Mouse (Mus musculus): ENCODE results near the gene Olfr612. TPM values are rescaled to one million over a fixed set of nuclear protein-coding genes. Genes with fewer than 3 reads are reported as not detected.
"Not testable (repeated sequence)": the region's sequence is repeated elsewhere in the genome, so short reads cannot be mapped to it uniquely, and the experiment has no call there.

The Olfr612 gene
- not detected for total RNA-seq (2021)

GRCm38 (mm10) chr7:103542617-103543016, at the start of gene Olfr612:
Olfr612 (minus strand) TSS chr7:103542717.
- DNase-seq (ENCODE audit: low spot score in 2 of 2); intact Hi-C loops (cut with DNase I): not testable (repeated sequence)

DNA sequence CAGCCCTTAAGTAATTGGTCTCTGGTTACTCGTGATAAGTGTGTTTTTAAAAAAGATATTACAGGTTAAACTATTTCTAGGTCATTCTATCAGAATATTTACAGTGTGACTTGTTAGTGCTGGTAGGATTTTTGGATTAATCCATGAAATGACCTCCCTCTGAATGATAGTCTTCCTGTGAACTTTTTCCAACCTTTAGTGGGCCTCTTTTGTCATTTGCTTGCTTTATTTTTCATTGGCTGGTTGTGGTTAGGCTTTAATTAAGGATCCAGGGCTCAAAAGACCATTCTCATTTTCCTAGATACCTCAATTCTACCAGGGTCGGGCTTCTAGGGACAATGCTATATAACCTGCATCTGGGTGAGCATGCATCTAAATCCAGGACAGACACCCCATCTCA, 47.3 kb upstream of the Olfr612 start, which contains the start of gene Olfr618:
Gene Olfr618, plus strand, starts transcription at position 301 of the 400 bp plus-strand sequence.
- DNase-seq (ENCODE audit: low spot score in 2 of 2): no peak

DNA sequence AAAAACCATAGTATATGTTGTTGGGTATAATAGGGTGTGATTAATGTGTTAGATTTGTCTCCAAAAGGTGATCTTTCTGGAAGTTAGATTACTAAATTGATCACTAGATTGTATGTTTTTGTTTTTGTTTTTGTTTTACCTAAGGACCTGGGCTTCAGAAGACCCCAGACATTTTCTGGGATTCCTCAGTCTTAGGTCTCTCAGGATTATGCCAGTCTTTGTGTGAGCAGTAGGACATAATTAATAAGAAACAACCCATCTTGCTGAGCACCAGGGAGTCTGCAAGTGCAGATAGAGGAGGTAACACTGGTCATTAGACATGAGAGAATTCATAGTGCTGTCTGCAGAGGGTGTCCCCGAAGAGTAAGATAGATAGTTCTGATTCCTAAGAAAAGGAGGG, 30.2 kb upstream of the Olfr612 start, which contains the start of gene Olfr617:
Gene Olfr617, plus strand, starts transcription at position 301 of the 400 bp plus-strand sequence.
- intact Hi-C loops (cut with DNase I): loop anchor here (5.0 kb wide), 1 partner anchor 105 kb away; no protein-coding TSS in a partner anchor
- no peak for DNase-seq (ENCODE audit: low spot score in 2 of 2)

More for the DNA sequence above, 47.3 kb upstream of the Olfr612 start, which contains the start of gene Olfr618:
- intact Hi-C loops (cut with DNase I): no loop called here

- DNase-seq (ENCODE audit: low spot score in 2 of 2): no peak
- intact Hi-C loops (cut with DNase I): no loop called here
These were observed 26.5 kb upstream of the Olfr612 start, which contains the start of gene Olfr616 for GRCm38 (mm10) chr7:103569043-103569442. Olfr616 (minus strand) TSS chr7:103569143.

- no peak for DNase-seq (ENCODE audit: low spot score in 2 of 2)
- intact Hi-C loops (cut with DNase I): no loop called here
These were observed 13.3 kb upstream of the Olfr612 start, which contains the start of gene Olfr615 for GRCm38 (mm10) chr7:103555779-103556178. Olfr615 (plus strand) TSS chr7:103556079.

- intact Hi-C loops (cut with DNase I): no loop called here
- no peak for DNase-seq (ENCODE audit: low spot score in 2 of 2)
These were observed 5.3 kb upstream of the Olfr612 start, which contains the start of gene Olfr613 for GRCm38 (mm10) chr7:103547774-103548173. Olfr613 (plus strand) TSS chr7:103548074.

DNA sequence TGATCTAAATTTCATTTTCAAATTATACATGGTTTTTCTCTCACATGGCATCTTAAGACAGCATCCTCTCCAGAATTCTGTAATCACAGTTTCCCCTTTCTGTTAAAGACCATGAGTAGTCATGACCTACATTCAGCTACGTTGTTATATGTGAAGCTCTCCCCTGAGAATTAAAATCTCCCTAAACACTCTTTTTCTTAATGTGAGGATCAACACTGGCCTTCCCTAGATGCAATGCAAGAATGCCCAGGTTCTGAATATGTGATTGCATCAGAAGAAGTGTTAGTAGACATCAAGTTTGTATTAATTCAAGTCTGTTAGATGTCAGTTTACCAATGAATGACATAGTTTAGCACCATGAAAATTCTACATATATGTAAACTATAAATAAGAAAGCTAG, 21.8 kb downstream of the Olfr612 start, which contains the start of gene Olfr611:
Gene Olfr611, minus strand, starts transcription at position 101 of the 400 bp plus-strand sequence.
- intact Hi-C loops (cut with DNase I): not testable (repeated sequence)

DNA sequence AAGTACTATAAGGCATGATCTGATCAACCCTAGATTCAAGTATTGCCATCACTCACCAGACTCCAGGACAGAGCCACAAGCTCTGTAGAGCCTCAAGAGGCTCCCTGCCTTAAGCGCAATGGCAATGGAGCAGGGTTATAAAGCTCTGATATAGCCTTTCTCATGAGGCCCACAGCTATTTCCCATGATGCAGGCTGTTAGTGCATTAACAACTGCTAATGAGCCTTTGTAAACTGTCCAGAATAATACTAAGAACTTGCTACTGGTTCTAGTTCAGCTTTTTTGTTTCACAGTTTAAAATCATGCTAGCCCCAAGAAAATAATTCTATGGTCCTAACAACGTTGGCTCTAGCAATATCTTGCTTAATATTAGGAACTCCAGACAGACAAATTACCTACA, 30.5 kb downstream of the Olfr612 start, which contains the start of gene Olfr610:
Gene Olfr610, minus strand, starts transcription at position 101 of the 400 bp plus-strand sequence.
- DNase-seq (ENCODE audit: low spot score in 2 of 2): no peak
- intact Hi-C loops (cut with DNase I): no loop called here

More for the DNA sequence above, 21.8 kb downstream of the Olfr612 start, which contains the start of gene Olfr611:
- not testable (repeated sequence) for DNase-seq (ENCODE audit: low spot score in 2 of 2)

GRCm38 (mm10) chr7:103497962-103498361, 44.6 kb downstream of the Olfr612 start, which contains the start of gene Olfr609:
Olfr609 (minus strand) TSS chr7:103498062.
- DNase-seq (ENCODE audit: low spot score in 2 of 2): no peak
- intact Hi-C loops (cut with DNase I): no loop called here

Small RNA genes lying within 50 kb of the gene (microRNA-seq; reads per million reads assigned to microRNA genes)
- not detected for gene Gm26506

Other genes starting within 250 kb of the Olfr612 start
- not detected for gene Olfr596, start 237.1 kb downstream of the Olfr612 start, total RNA-seq (2021)
- gene Olfr597, start 226.4 kb downstream of the Olfr612 start, total RNA-seq (2021): not detected
- not detected for gene Olfr598, start 219.1 kb downstream of the Olfr612 start, total RNA-seq (2021)
- gene Olfr599, start 206.8 kb downstream of the Olfr612 start, total RNA-seq (2021): not detected
- gene Olfr600, start 193.0 kb downstream of the Olfr612 start, total RNA-seq (2021): not detected
- gene Olfr601, start 180.1 kb downstream of the Olfr612 start, total RNA-seq (2021): not detected
- not detected for gene Olfr603, start 156.5 kb downstream of the Olfr612 start, total RNA-seq (2021)
- gene Usp17lc, start 127.6 kb downstream of the Olfr612 start, total RNA-seq (2021): not detected
- not detected for gene Olfr605, start 97.3 kb downstream of the Olfr612 start, total RNA-seq (2021)
- gene Olfr606, start 93.7 kb downstream of the Olfr612 start, total RNA-seq (2021): not detected
- not detected for gene Olfr607, start 78.6 kb downstream of the Olfr612 start, total RNA-seq (2021)
- not detected for gene Olfr608, start 72.8 kb downstream of the Olfr612 start, total RNA-seq (2021)
- gene Olfr609, start 44.7 kb downstream of the Olfr612 start, total RNA-seq (2021): not detected
- gene Olfr610, start 30.6 kb downstream of the Olfr612 start, total RNA-seq (2021): not detected
- gene Olfr611, start 21.9 kb downstream of the Olfr612 start, total RNA-seq (2021): not detected
- not detected for gene Olfr613, start 5.4 kb upstream of the Olfr612 start, total RNA-seq (2021)
- not detected for gene Olfr615, start 13.4 kb upstream of the Olfr612 start, total RNA-seq (2021)
- not detected for gene Olfr616, start 26.4 kb upstream of the Olfr612 start, total RNA-seq (2021)
- not detected for gene Olfr617, start 30.3 kb upstream of the Olfr612 start, total RNA-seq (2021)
- gene Olfr618, start 47.4 kb upstream of the Olfr612 start, total RNA-seq (2021): not detected
- gene Olfr619, start 57.9 kb upstream of the Olfr612 start, total RNA-seq (2021): not detected
- not detected for gene Olfr620, start 69.8 kb upstream of the Olfr612 start, total RNA-seq (2021)
- not detected for gene Olfr622, start 100.0 kb upstream of the Olfr612 start, total RNA-seq (2021)
- not detected for gene Olfr623, start 121.0 kb upstream of the Olfr612 start, total RNA-seq (2021)
- under 1 TPM in 1 of 2 experiments, not detected in 1; 0.07 TPM for gene Olfr624, start 128.5 kb upstream of the Olfr612 start, total RNA-seq (2021)
- not detected for gene Olfr625-ps1, start 140.0 kb upstream of the Olfr612 start, total RNA-seq (2021)
- not detected for gene Olfr243, start 172.0 kb upstream of the Olfr612 start, total RNA-seq (2021)
- gene Olfr628, start 187.7 kb upstream of the Olfr612 start, total RNA-seq (2021): not detected
- gene Olfr629, start 202.2 kb upstream of the Olfr612 start, total RNA-seq (2021): not detected
- gene Olfr630, start 214.6 kb upstream of the Olfr612 start, total RNA-seq (2021): not detected
- not detected for gene Olfr69, start 228.9 kb upstream of the Olfr612 start, total RNA-seq (2021)
- not detected for gene Olfr68, start 237.0 kb upstream of the Olfr612 start, total RNA-seq (2021)
- gene Olfr67, start 249.1 kb upstream of the Olfr612 start, total RNA-seq (2021): not detected